Mouse (Mus musculus) olfactory bulb, adult 2 months (tissue): ENCODE data around the gene Morn1.

Source experiments
- CTCF ChIP-seq: fragments of 200-500 bp; IDR thresholded peaks from 2 replicates; pipeline ENCODE4 v1.5.1; 2012; ENCODE audit warnings: low read depth, mild to moderate bottlenecking, low read length, moderate library complexity; ENCODE audit not compliant: insufficient read depth
- POLR2A ChIP-seq: fragments of 200-500 bp; IDR thresholded peaks from 2 replicates; pipeline ENCODE4 v1.6.1; 2012; ENCODE audit warnings: mild to moderate bottlenecking, low read depth, low read length, moderate library complexity; ENCODE audit not compliant: insufficient read depth

DNA sequence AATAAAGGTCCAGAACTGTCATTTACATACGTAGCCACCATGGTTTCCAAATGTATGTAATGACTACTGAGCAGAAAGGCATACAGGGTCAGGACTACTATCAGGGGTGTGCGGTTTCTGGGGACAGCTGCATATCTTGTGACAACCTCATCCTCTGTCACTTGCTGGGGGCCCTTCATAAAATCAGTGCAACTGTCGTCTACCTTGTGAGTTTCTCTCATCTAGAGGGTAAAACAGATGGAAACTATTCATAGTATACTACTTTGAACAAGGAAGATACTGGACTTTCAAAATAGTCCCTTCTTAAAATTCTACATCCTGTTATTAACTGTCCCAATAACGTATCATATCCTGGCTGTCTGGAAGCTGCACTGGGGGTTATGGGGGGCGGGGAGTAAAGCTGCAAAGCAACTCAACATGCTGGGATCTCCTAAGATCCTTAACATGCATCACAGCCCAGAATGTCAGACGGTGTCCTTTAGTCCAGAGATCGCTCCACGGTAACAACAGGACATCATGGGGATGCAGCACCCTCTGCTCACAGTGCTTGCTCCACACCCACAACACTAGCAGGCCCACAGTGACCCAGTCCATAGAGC lies 84.3 kb downstream of the Morn1 start:
- no peak for TF ChIP-seq CTCF
- no peak for TF ChIP-seq POLR2A
